Mouse (Mus musculus) 3134 (cell line): ENCODE measurements around the gene Trim72.

Experiments used
- DNase-seq: peaks from one replicate; pipeline ENCODE4 v3.0.0-alpha.2; 2011; ENCODE audit warnings: low spot score; ENCODE audit not compliant: insufficient read length; ENCODE audit errors: extremely low read depth

Trim72 gene

GRCm38 (mm10) chr7:128045640-128046039 lies 41.9 kb downstream of the Trim72 start:
- DNase-seq: no peak

- no peak for DNase-seq
Measured at GRCm38 (mm10) chr7:128048819-128049218, 45.1 kb downstream of the Trim72 start.

GRCm38 (mm10) chr7:128049254-128049653 lies 45.5 kb downstream of the Trim72 start:
- no peak for DNase-seq

- peak; percentile 38 for DNase-seq
Measured at GRCm38 (mm10) chr7:128050739-128051138, 47.0 kb downstream of the Trim72 start.

- DNase-seq: no peak
Measured at GRCm38 (mm10) chr7:128053061-128053460, 49.3 kb downstream of the Trim72 start.

GRCm38 (mm10) chr7:128056917-128057444 lies 53.2 kb downstream of the Trim72 start:
- no peak for DNase-seq

GRCm38 (mm10) chr7:128057860-128058259 lies 54.1 kb downstream of the Trim72 start:
- DNase-seq: no peak

- DNase-seq: no peak
Measured at GRCm38 (mm10) chr7:128058576-128058975, 54.8 kb downstream of the Trim72 start.

- DNase-seq: no peak
Measured at GRCm38 (mm10) chr7:128059091-128059490, 55.3 kb downstream of the Trim72 start.
